Mouse (Mus musculus): ENCODE measurements around the gene Cyp2d11.

DNA sequence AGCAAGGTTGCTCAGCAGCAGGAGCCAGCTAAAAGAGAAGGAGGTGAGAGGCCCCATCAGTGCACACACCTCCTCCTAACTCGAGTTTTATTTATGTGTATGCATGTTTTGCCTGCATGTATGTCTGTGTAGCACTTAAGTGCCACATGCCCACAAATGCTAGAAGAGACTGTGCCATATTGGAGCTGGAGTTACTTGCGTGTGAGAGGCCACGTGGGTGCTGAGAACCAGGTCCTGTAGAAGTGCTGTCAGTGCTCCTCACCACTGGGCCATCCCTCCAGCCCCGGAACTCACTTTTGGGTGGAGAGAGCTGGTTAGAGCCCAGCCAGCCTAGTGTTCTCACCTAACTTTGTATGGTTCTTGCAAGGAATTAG is 46.5 kb downstream of the Cyp2d11 start:
- no peak for TF ChIP-seq POLR2A (IDR thresholded peaks at IDR 0.05; ENCODE audit: borderline replicate concordance, low read depth, low read length)
- TF ChIP-seq CTCF (IDR thresholded peaks at IDR 0.05; ENCODE audit: low read depth, low read length): no peak
